Mouse (Mus musculus): ENCODE results near the gene Olfr1368. TPM values are rescaled to one million over a fixed set of nuclear protein-coding genes. Genes with fewer than 3 reads are reported as not detected.
A peak's percentile ranks its signal among the peaks of the same experiment; 100 is the strongest.

Gene Olfr1368
- total RNA-seq (2014; rRNA removed; ENCODE audit: low replicate concordance) = not detected in 2 replicates
- not detected in 2 replicates for polyA plus RNA-seq (2015; fragmentation: Nextera tagmentation; extraction: Ambion mirVana)

GRCm38 (mm10) chr13:21145767-21146166, at the start of gene Olfr1368:
Olfr1368 (minus strand) TSS chr13:21145867.
- H3K27ac ChIP-seq (ENCODE audit: low read depth) = no peak within 1 kb of the TSS
- DNase-seq (ENCODE audit: low spot score) = no peak
- H3K36me3 ChIP-seq (replicated peaks; ENCODE audit: control insufficient read depth, insufficient read depth, low read length) = no peaks in the 10 kb centered on the region
- no peaks in the 10 kb centered on the region for H3K4me1 ChIP-seq (ENCODE audit: control insufficient read depth, insufficient read depth)
- WGBS = 62% methylated on average over 4 of the region's 4 CpGs
- no peak within 1 kb of the TSS for H3K9ac ChIP-seq (replicated peaks; ENCODE audit: low read depth, low read length)
- ATAC-seq (ENCODE audit: insufficient read depth, low read depth) = no peak
- no peak within 1 kb of the TSS for H3K4me2 ChIP-seq (ENCODE audit: low read depth, low read length)
- H3K9me3 ChIP-seq (replicated peaks; ENCODE audit: control insufficient read depth, low read length) = no peaks in the 10 kb centered on the region
- no peak for TF ChIP-seq EP300 (IDR thresholded peaks at IDR 0.05; ENCODE audit: low read depth)
- H3K27me3 ChIP-seq (ENCODE audit: control insufficient read depth, insufficient read depth, low read length) = no peaks in the 10 kb centered on the region
- no peak within 1 kb of the TSS for H3K4me3 ChIP-seq (ENCODE audit: low read depth, low read length)

DNA sequence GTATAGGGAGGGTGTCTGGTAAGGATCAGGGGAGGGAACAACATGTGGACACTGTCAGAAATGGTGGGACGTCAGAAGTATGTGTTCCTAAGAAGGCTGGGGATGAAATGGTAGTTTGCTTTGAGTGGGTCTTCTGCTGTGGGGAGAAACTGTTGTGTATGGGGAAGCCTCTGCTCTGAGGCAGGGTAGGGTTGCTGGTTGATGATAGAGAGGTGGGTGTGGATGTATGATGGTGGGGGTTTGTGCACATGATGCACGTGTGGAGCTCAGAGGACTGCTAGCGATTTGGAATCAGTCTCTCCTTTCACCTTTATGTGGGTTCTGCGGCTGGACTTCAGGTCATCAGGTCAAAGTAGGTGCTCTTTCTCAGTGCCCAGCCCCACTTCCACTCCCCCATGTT, 39.9 kb upstream of the Olfr1368 start:
- WGBS = 71% methylated on average over 4 of the region's 4 CpGs
- Histone ChIP-seq H3K27ac (ENCODE audit: low read depth) (no peak overlapping the region), H3K36me3 (replicated peaks; ENCODE audit: control insufficient read depth, insufficient read depth, low read length) (peaks cover 83% of the 10 kb centered on the region), H3K9me3 (replicated peaks; ENCODE audit: control insufficient read depth, low read length) (no peaks in the 10 kb centered on the region), H3K4me1 (ENCODE audit: control insufficient read depth, insufficient read depth) (no peaks in the 10 kb centered on the region; the same call in 1 of the 2 replicates), H3K9ac (replicated peaks; ENCODE audit: low read depth, low read length) (no peak overlapping the region), H3K4me2 (ENCODE audit: low read depth, low read length) (no peak overlapping the region), H3K27me3 (ENCODE audit: control insufficient read depth, insufficient read depth, low read length) (no peaks in the 10 kb centered on the region), H3K4me3 (ENCODE audit: low read depth, low read length) (no peak overlapping the region)
- TF ChIP-seq EP300 (IDR thresholded peaks at IDR 0.05; ENCODE audit: low read depth) (no peak), CTCF (IDR thresholded peaks at IDR 0.05; ENCODE audit: low read depth) (no peak)
- DNase-seq (ENCODE audit: low spot score) = no peak
- ATAC-seq (ENCODE audit: insufficient read depth, low read depth) = no peak

- TF ChIP-seq EP300 (IDR thresholded peaks at IDR 0.05; ENCODE audit: low read depth) (no peak), CTCF (IDR thresholded peaks at IDR 0.05; ENCODE audit: low read depth) (no peak)
- no peak overlapping the region for H3K4me3 ChIP-seq (ENCODE audit: low read depth, low read length)
- WGBS = 89% methylated on average over 7 of the region's 7 CpGs
- DNase-seq (ENCODE audit: low spot score) = no peak
- H3K4me1 ChIP-seq (ENCODE audit: control insufficient read depth, insufficient read depth) = no peaks in the 10 kb centered on the region; the same call in 1 of the 2 replicates
- no peaks in the 10 kb centered on the region for H3K27me3 ChIP-seq (ENCODE audit: control insufficient read depth, insufficient read depth, low read length)
- no peak for ATAC-seq (ENCODE audit: insufficient read depth, low read depth)
- no peak overlapping the region for H3K4me2 ChIP-seq (ENCODE audit: low read depth, low read length)
- peaks cover 64% of the 10 kb centered on the region for H3K36me3 ChIP-seq (replicated peaks; ENCODE audit: control insufficient read depth, insufficient read depth, low read length)
- no peaks in the 10 kb centered on the region for H3K9me3 ChIP-seq (replicated peaks; ENCODE audit: control insufficient read depth, low read length)
- H3K9ac ChIP-seq (replicated peaks; ENCODE audit: low read depth, low read length) = no peak overlapping the region
- H3K27ac ChIP-seq (ENCODE audit: low read depth) = no peak overlapping the region
Measured at GRCm38 (mm10) chr13:21183661-21184060, 38.0 kb upstream of the Olfr1368 start.

DNA sequence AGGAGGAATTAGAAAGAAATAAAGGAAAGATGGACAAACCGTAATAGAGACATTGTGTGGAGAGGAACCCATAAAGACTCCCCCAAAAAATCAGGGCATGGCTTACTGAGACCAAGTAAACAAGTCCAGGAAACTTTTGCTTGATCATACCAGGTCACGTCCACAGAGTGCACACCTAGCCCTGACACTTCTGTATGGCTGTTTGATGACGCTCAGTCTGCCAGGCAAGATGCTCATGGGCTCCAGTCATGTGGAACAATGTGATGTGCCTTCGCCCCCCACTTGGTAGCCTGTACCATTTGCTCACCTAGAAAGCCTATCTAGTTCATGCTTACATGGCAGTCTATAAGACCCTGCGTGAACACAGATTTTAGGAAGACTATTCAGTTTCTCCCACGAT, 37.4 kb upstream of the Olfr1368 start:
- H3K9me3 ChIP-seq (replicated peaks; ENCODE audit: control insufficient read depth, low read length) = no peaks in the 10 kb centered on the region
- 88% methylated on average over 6 of the region's 6 CpGs for WGBS
- no peak overlapping the region for H3K27ac ChIP-seq (ENCODE audit: low read depth)
- ATAC-seq (ENCODE audit: insufficient read depth, low read depth) = no peak
- H3K9ac ChIP-seq (replicated peaks; ENCODE audit: low read depth, low read length) = no peak overlapping the region
- H3K36me3 ChIP-seq (replicated peaks; ENCODE audit: control insufficient read depth, insufficient read depth, low read length) = peaks cover 58% of the 10 kb centered on the region
- no peak overlapping the region for H3K4me2 ChIP-seq (ENCODE audit: low read depth, low read length)
- no peak for TF ChIP-seq CTCF (IDR thresholded peaks at IDR 0.05; ENCODE audit: low read depth)
- no peak overlapping the region for H3K4me3 ChIP-seq (ENCODE audit: low read depth, low read length)
- H3K27me3 ChIP-seq (ENCODE audit: control insufficient read depth, insufficient read depth, low read length) = no peaks in the 10 kb centered on the region
- DNase-seq (ENCODE audit: low spot score) = no peak
- H3K4me1 ChIP-seq (ENCODE audit: control insufficient read depth, insufficient read depth) = no peaks in the 10 kb centered on the region; the same call in 1 of the 2 replicates

GRCm38 (mm10) chr13:21181996-21182395, 36.3 kb upstream of the Olfr1368 start:
- peaks cover 47% of the 10 kb centered on the region for H3K36me3 ChIP-seq (replicated peaks; ENCODE audit: control insufficient read depth, insufficient read depth, low read length)
- peak overlapping the region; percentile 83; the same call in 1 of the 2 replicates for H3K4me2 ChIP-seq (ENCODE audit: low read depth, low read length)
- DNase-seq (ENCODE audit: low spot score) (no peak), ATAC-seq (ENCODE audit: insufficient read depth, low read depth) (no peak)
- H3K4me3 ChIP-seq (ENCODE audit: low read depth, low read length) = no peak overlapping the region
- no peak overlapping the region for H3K27ac ChIP-seq (ENCODE audit: low read depth)
- H3K4me1 ChIP-seq (ENCODE audit: control insufficient read depth, insufficient read depth) = no peaks in the 10 kb centered on the region; the same call in 1 of the 2 replicates
- peak overlapping the region; percentile 82; the same call in 1 of the 2 replicates for H3K9ac ChIP-seq (replicated peaks; ENCODE audit: low read depth, low read length)
- no peak for TF ChIP-seq CTCF (IDR thresholded peaks at IDR 0.05; ENCODE audit: low read depth)
- no peak for TF ChIP-seq EP300 (IDR thresholded peaks at IDR 0.05; ENCODE audit: low read depth)
- no peaks in the 10 kb centered on the region for H3K9me3 ChIP-seq (replicated peaks; ENCODE audit: control insufficient read depth, low read length)
- 67% methylated on average over 7 of the region's 7 CpGs for WGBS
- H3K27me3 ChIP-seq (ENCODE audit: control insufficient read depth, insufficient read depth, low read length) = no peaks in the 10 kb centered on the region

All from heart, postnatal 0 days (tissue).